Mouse (Mus musculus): ENCODE data around the gene Glipr2. TPM values are rescaled to one million over a fixed set of nuclear protein-coding genes. Genes with fewer than 3 reads are reported as not detected.

Glipr2 gene
- polyA plus RNA-seq, 1 experiment from 2014 or later, result 75.8 TPM

DNA sequence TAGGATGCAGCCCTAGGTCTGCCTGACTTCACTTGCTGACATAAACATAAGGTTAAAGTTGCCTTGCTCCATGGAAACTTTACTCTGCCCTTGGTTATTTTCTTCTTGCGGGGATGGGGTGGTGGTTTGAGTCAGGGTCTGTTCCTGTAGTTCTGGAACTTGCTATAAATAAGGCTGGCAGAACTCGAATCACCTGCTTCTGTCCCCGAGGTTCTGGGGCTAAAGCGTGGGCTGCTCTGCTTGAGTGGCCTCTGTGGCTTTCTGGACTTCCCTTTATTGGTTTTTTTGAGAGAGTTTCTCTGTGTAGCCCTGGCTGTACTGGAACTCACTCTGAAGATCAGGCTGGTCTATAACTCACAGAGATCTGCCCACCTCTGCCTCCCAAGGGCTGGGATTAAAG is 58.9 kb downstream of the Glipr2 start:
- WGBS, result 89% methylated on average over 4 of the region's 4 CpGs
- H3K27me3 ChIP-seq (replicated peaks; ENCODE audit: low read depth, poor library complexity, severe bottlenecking), result no peaks in the 10 kb centered on the region
- H3K36me3 ChIP-seq (replicated peaks), result peaks cover 56% of the 10 kb centered on the region
- no peak for DNase-seq (ENCODE audit: low spot score)
- no peak overlapping the region for H3K27ac ChIP-seq (replicated peaks)
- H3K4me3 ChIP-seq, result no peak overlapping the region
- H3K9me3 ChIP-seq, result no peaks in the 10 kb centered on the region
- peaks cover 18% of the 10 kb centered on the region for H3K4me1 ChIP-seq

DNA sequence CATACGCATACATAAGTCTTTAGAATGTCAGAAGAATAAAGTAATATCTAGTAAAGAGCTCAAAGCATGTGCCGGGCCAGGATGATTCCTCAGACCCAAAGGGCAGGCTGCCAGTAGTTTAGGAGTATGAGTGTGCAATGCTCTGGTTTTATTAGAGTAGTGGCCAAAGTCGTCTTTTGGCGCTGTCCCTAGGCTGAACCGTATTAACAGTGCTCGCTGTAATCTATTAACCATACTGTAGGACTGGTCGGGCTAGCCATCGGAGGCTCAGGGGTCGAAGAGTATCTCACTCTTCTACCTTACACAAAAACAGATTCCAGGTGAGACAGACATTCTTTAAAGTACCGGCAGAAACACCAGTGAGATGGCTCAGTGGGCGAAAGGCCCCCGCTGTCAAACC is 59.6 kb downstream of the Glipr2 start:
- H3K27me3 ChIP-seq (replicated peaks; ENCODE audit: low read depth, poor library complexity, severe bottlenecking), result no peaks in the 10 kb centered on the region
- WGBS, result 96% methylated on average over 12 of the region's 12 CpGs
- peaks cover 18% of the 10 kb centered on the region for H3K4me1 ChIP-seq
- no peak for DNase-seq (ENCODE audit: low spot score)
- H3K4me3 ChIP-seq, result no peak overlapping the region
- no peaks in the 10 kb centered on the region for H3K9me3 ChIP-seq
- H3K36me3 ChIP-seq (replicated peaks), result peaks cover 63% of the 10 kb centered on the region
- H3K27ac ChIP-seq (replicated peaks), result no peak overlapping the region

DNA sequence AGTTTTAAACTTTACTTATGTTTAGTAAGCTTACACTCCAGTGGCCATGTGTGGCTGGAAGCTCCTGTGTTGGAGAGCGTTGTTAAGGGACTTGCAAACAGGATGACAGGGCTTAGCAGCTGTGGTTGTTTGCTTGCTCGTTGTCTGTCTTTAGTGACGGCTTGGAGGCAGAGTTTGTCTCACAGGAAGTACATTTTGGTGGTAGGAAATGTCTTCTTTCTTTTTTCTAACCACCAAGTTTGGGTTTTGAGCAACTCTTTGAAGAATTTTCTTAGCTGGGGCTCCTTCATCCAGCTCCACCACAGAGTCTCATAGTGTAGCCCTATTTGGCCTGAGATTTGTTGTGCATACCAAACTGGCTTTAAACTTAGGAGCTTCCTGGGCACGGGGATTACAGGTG is 65.1 kb downstream of the Glipr2 start:
- 87% methylated on average over 4 of the region's 4 CpGs for WGBS

GRCm38 (mm10) chr4:44022766-44023165 is 65.6 kb downstream of the Glipr2 start:
- Histone ChIP-seq H3K4me1 (peaks cover 2% of the 10 kb centered on the region), H3K27ac (replicated peaks) (no peak overlapping the region), H3K4me3 (no peak overlapping the region), H3K36me3 (replicated peaks) (peaks cover 99% of the 10 kb centered on the region), H3K9me3 (no peaks in the 10 kb centered on the region), H3K27me3 (replicated peaks; ENCODE audit: low read depth, poor library complexity, severe bottlenecking) (peaks cover 39% of the 10 kb centered on the region)
- DNase-seq (ENCODE audit: low spot score), result no peak
- WGBS, result 91% methylated on average over 11 of the region's 11 CpGs

More for the DNA sequence above, 65.1 kb downstream of the Glipr2 start:
- peaks cover 95% of the 10 kb centered on the region for H3K36me3 ChIP-seq (replicated peaks)
- no peak for DNase-seq (ENCODE audit: low spot score)
- no peak overlapping the region for H3K27ac ChIP-seq (replicated peaks)
- no peak overlapping the region for H3K4me3 ChIP-seq
- no peaks in the 10 kb centered on the region for H3K4me1 ChIP-seq
- no peaks in the 10 kb centered on the region for H3K9me3 ChIP-seq
- peaks cover 39% of the 10 kb centered on the region for H3K27me3 ChIP-seq (replicated peaks; ENCODE audit: low read depth, poor library complexity, severe bottlenecking)

DNA sequence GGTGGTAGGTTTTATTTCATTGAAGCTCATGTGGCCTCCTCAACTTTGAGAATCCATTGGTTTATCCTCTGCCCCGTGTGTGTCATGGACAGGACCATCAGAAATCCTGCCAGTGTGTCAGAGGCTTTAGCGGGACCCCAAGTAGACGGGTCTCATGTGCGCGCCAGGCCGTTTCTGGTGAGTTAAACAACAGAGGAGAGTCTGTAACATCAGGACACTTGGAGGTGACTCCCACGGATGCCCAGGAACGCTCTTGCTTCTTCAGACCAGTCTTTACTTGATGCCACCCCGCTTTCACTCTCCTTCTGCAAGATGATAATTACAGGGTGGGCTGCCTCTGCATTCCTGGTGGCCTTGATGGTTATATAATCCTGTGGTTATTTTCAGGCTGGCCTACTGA is 66.5 kb downstream of the Glipr2 start:
- peaks cover 11% of the 10 kb centered on the region for H3K4me1 ChIP-seq
- peaks cover 100% of the 10 kb centered on the region for H3K36me3 ChIP-seq (replicated peaks)
- H3K27me3 ChIP-seq (replicated peaks; ENCODE audit: low read depth, poor library complexity, severe bottlenecking), result peaks cover 39% of the 10 kb centered on the region
- H3K4me3 ChIP-seq, result no peak overlapping the region
- WGBS, result 94% methylated on average over 9 of the region's 9 CpGs
- DNase-seq (ENCODE audit: low spot score), result no peak
- H3K27ac ChIP-seq (replicated peaks), result no peak overlapping the region
- no peaks in the 10 kb centered on the region for H3K9me3 ChIP-seq

DNA sequence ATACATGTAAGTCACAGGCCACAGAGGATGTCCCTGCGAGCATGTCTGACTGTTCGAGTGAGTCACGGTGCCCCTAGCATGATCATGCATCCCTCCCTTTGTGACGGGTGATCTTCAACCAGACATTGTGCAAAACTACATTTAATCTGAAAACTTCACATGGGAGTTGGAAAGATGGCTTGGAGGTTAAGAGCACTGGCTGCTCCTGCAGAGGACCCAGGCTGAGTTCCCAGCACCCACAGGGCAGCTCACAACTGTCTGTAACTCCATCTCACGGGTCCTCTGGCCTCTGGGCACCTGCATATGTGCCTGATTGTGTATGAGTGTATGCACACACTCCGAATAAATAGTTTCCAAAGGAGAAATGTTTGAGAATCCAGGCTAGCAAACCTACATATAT is 67.0 kb downstream of the Glipr2 start:
- H3K27me3 ChIP-seq (replicated peaks; ENCODE audit: low read depth, poor library complexity, severe bottlenecking), result peaks cover 41% of the 10 kb centered on the region
- no peak for DNase-seq (ENCODE audit: low spot score)
- H3K4me3 ChIP-seq, result no peak overlapping the region
- H3K27ac ChIP-seq (replicated peaks), result no peak overlapping the region
- peaks cover 14% of the 10 kb centered on the region for H3K4me1 ChIP-seq
- WGBS, result 94% methylated on average over 6 of the region's 6 CpGs
- no peaks in the 10 kb centered on the region for H3K9me3 ChIP-seq
- peaks cover 100% of the 10 kb centered on the region for H3K36me3 ChIP-seq (replicated peaks)

GRCm38 (mm10) chr4:44025570-44025969 is 68.4 kb downstream of the Glipr2 start:
- Histone ChIP-seq H3K27ac (replicated peaks) (no peak overlapping the region), H3K4me1 (peaks cover 14% of the 10 kb centered on the region), H3K9me3 (no peaks in the 10 kb centered on the region), H3K36me3 (replicated peaks) (peaks cover 100% of the 10 kb centered on the region), H3K27me3 (replicated peaks; ENCODE audit: low read depth, poor library complexity, severe bottlenecking) (peaks cover 54% of the 10 kb centered on the region), H3K4me3 (no peak overlapping the region)
- 91% methylated on average over 6 of the region's 6 CpGs for WGBS
- DNase-seq (ENCODE audit: low spot score), result no peak

Other genes with a start within 250 kb of the Glipr2 start
- not detected in 2 replicates for gene Olfr71, start 247.1 kb upstream of the Glipr2 start, polyA plus RNA-seq (2016; fragmentation: Nextera tagmentation; extraction: Ambion mirVana)
- 0.14 TPM in 1 of 2 replicates, not detected in the other for gene Hrct1, start 230.2 kb upstream of the Glipr2 start, polyA plus RNA-seq (2016; fragmentation: Nextera tagmentation; extraction: Ambion mirVana)
- 0.06 TPM in 1 of 2 replicates, not detected in the other for gene Spaar, start 227.4 kb upstream of the Glipr2 start, polyA plus RNA-seq (2016; fragmentation: Nextera tagmentation; extraction: Ambion mirVana)
- gene Olfr159, start 186.4 kb upstream of the Glipr2 start, polyA plus RNA-seq (2016; fragmentation: Nextera tagmentation; extraction: Ambion mirVana), result not detected in 2 replicates
- gene Olfr156, start 133.5 kb upstream of the Glipr2 start, polyA plus RNA-seq (2016; fragmentation: Nextera tagmentation; extraction: Ambion mirVana), result not detected in 2 replicates
- gene Olfr157, start 117.2 kb upstream of the Glipr2 start, polyA plus RNA-seq (2016; fragmentation: Nextera tagmentation; extraction: Ambion mirVana), result not detected in 2 replicates
- not detected in 2 replicates for gene Olfr155, start 105.8 kb upstream of the Glipr2 start, polyA plus RNA-seq (2016; fragmentation: Nextera tagmentation; extraction: Ambion mirVana)
- 17.4 and 19.3 TPM in 2 replicates for gene Reck, start 81.9 kb upstream of the Glipr2 start, polyA plus RNA-seq (2016; fragmentation: Nextera tagmentation; extraction: Ambion mirVana)
- not detected in 2 replicates for gene Ccin, start 26.1 kb downstream of the Glipr2 start, polyA plus RNA-seq (2016; fragmentation: Nextera tagmentation; extraction: Ambion mirVana)
- 212 and 222 TPM in 2 replicates for gene Clta, start 47.1 kb downstream of the Glipr2 start, polyA plus RNA-seq (2016; fragmentation: Nextera tagmentation; extraction: Ambion mirVana)
- gene Gne, start 126.8 kb downstream of the Glipr2 start, polyA plus RNA-seq (2016; fragmentation: Nextera tagmentation; extraction: Ambion mirVana), result 20.5 and 20.8 TPM in 2 replicates